Mouse (Mus musculus) intestine, embryonic 15.5 days (tissue): ENCODE measurements around the gene Tcp11l1. TPM values are rescaled to one million over a fixed set of nuclear protein-coding genes. Genes with fewer than 3 reads are reported as not detected.

Experiments
- ATAC-seq: fragments of 200-750 bp; cut with Nextera tagmentation; 2 replicates; pipeline ENCODE4 v1.8.0; 2017; ENCODE audit warnings: moderate TSS enrichment, moderate library complexity
- H3K27ac ChIP-seq: fragments of 300-500 bp; sonication (generic); 2 replicates; pipeline ENCODE4 v1.5.1; 2015; ENCODE audit warnings: mild to moderate bottlenecking, inconsistent platforms
- H3K27me3 ChIP-seq: fragments of 300-500 bp; sonication (generic); replicated peaks from 2 replicates; pipeline ENCODE4 v1.6.1; 2015; ENCODE audit warnings: inconsistent platforms
- H3K36me3 ChIP-seq: fragments of 300-500 bp; sonication (generic); 2 replicates; pipeline ENCODE4 v1.6.1; 2015; ENCODE audit warnings: inconsistent platforms
- H3K4me1 ChIP-seq: fragments of 300-500 bp; sonication (generic); replicated peaks from 2 replicates; pipeline ENCODE4 v1.6.1; 2015; ENCODE audit warnings: inconsistent platforms
- H3K4me2 ChIP-seq: fragments of 300-500 bp; sonication (generic); replicated peaks from 2 replicates; pipeline ENCODE4 v1.6.1; 2015; ENCODE audit warnings: mild to moderate bottlenecking, inconsistent platforms
- H3K4me3 ChIP-seq: fragments of 300-500 bp; sonication (generic); replicated peaks from 2 replicates; pipeline ENCODE4 v1.5.1; 2015; ENCODE audit warnings: inconsistent platforms
- H3K9ac ChIP-seq: fragments of 300-500 bp; sonication (generic); 2 replicates; pipeline ENCODE4 v1.6.1; 2015; ENCODE audit warnings: inconsistent platforms
- H3K9me3 ChIP-seq: fragments of 300-500 bp; sonication (generic); 2 replicates; pipeline ENCODE4 v1.6.1; 2016; ENCODE audit warnings: inconsistent platforms
- WGBS: fragments of 180-500 bp; shearing (Covaris S2); methylation state at CpG from one replicate; pipeline ENCODE4 v1.1.7; 2015; 5-methylcytosine and 5-hydroxymethylcytosine counted together
- polyA plus RNA-seq: library from polyadenylated mRNA; unstranded; fragments of >200 nt; fragmentation: Nextera tagmentation; extraction: Ambion mirVana; gene quantifications from 2 replicates; pipeline ENCODE4 v1.2.1, GENCODE M21; 2015

The Tcp11l1 gene
- polyA plus RNA-seq, 1 experiment from 2014 or later: 34.5 TPM

GRCm38 (mm10) chr2:104736241-104736640 is 24.3 kb upstream of the Tcp11l1 start:
- H3K4me1 ChIP-seq: peaks cover 9% of the 10 kb centered on the region
- H3K9ac ChIP-seq: no peak overlapping the region
- H3K27ac ChIP-seq: no peak overlapping the region
- H3K36me3 ChIP-seq: no peaks in the 10 kb centered on the region
- H3K27me3 ChIP-seq: no peaks in the 10 kb centered on the region
- H3K9me3 ChIP-seq: no peaks in the 10 kb centered on the region
- ATAC-seq: no peak
- H3K4me3 ChIP-seq: no peak overlapping the region
- 60% methylated on average over 7 of the region's 7 CpGs for WGBS
- no peak overlapping the region for H3K4me2 ChIP-seq

- Histone ChIP-seq H3K27me3 (no peaks in the 10 kb centered on the region), H3K4me2 (no peak overlapping the region), H3K9ac (no peak overlapping the region), H3K27ac (no peak overlapping the region), H3K36me3 (no peaks in the 10 kb centered on the region), H3K9me3 (no peaks in the 10 kb centered on the region), H3K4me1 (no peaks in the 10 kb centered on the region), H3K4me3 (no peak overlapping the region)
- WGBS: 64% methylated on average over 7 of the region's 7 CpGs
- ATAC-seq: no peak
Measured at GRCm38 (mm10) chr2:104732562-104733256, 20.7 kb upstream of the Tcp11l1 start.

- Histone ChIP-seq H3K27ac (no peak overlapping the region), H3K9ac (no peak overlapping the region), H3K9me3 (no peaks in the 10 kb centered on the region), H3K27me3 (no peaks in the 10 kb centered on the region), H3K4me1 (no peaks in the 10 kb centered on the region), H3K36me3 (no peaks in the 10 kb centered on the region), H3K4me2 (no peak overlapping the region), H3K4me3 (no peak overlapping the region)
- ATAC-seq: no peak
- WGBS: 80% methylated on average over 9 of the region's 9 CpGs
Measured at GRCm38 (mm10) chr2:104732033-104732444, 20.1 kb upstream of the Tcp11l1 start.

DNA sequence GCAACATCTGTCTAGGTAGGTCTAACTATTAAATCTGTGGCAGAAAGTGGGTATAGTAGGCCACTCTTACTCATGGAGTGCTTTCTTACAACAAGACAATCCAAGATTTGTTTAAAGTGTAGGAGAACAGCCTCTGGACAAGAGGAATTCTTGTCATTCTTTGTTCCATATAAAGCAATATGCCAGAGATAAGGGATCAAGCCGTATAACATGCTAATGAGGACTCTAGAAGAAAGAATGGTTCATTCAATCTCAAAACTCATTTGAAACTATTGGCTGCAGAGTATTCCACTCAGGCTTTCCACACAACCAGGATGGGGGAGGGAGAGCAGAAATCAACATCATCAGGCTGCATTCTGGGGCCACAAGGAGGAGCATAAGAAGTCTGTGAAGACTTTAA is 15.4 kb upstream of the Tcp11l1 start:
- H3K36me3 ChIP-seq: no peaks in the 10 kb centered on the region
- 30% methylated on average over 1 of the region's 1 CpGs for WGBS
- no peaks in the 10 kb centered on the region for H3K4me1 ChIP-seq
- H3K27me3 ChIP-seq: no peaks in the 10 kb centered on the region
- ATAC-seq: no peak
- no peaks in the 10 kb centered on the region for H3K9me3 ChIP-seq
- H3K27ac ChIP-seq: no peak overlapping the region
- no peak overlapping the region for H3K9ac ChIP-seq
- H3K4me3 ChIP-seq: no peak overlapping the region
- no peak overlapping the region for H3K4me2 ChIP-seq

- Histone ChIP-seq H3K9ac (no peak overlapping the region), H3K9me3 (no peaks in the 10 kb centered on the region), H3K27me3 (no peaks in the 10 kb centered on the region), H3K27ac (no peak overlapping the region), H3K36me3 (no peaks in the 10 kb centered on the region), H3K4me3 (no peak overlapping the region), H3K4me1 (no peaks in the 10 kb centered on the region), H3K4me2 (no peak overlapping the region)
- no peak for ATAC-seq
- 53% methylated on average over 3 of the region's 3 CpGs for WGBS
Measured at GRCm38 (mm10) chr2:104722021-104722420, 10.1 kb upstream of the Tcp11l1 start.

GRCm38 (mm10) chr2:104717827-104718226 is 5.9 kb upstream of the Tcp11l1 start:
- WGBS: 86% methylated on average over 4 of the region's 4 CpGs
- Histone ChIP-seq H3K4me1 (no peaks in the 10 kb centered on the region), H3K4me2 (no peak overlapping the region), H3K27me3 (no peaks in the 10 kb centered on the region), H3K4me3 (no peak overlapping the region), H3K36me3 (no peaks in the 10 kb centered on the region), H3K27ac (no peak overlapping the region), H3K9ac (no peak overlapping the region), H3K9me3 (no peaks in the 10 kb centered on the region)
- ATAC-seq: no peak

DNA sequence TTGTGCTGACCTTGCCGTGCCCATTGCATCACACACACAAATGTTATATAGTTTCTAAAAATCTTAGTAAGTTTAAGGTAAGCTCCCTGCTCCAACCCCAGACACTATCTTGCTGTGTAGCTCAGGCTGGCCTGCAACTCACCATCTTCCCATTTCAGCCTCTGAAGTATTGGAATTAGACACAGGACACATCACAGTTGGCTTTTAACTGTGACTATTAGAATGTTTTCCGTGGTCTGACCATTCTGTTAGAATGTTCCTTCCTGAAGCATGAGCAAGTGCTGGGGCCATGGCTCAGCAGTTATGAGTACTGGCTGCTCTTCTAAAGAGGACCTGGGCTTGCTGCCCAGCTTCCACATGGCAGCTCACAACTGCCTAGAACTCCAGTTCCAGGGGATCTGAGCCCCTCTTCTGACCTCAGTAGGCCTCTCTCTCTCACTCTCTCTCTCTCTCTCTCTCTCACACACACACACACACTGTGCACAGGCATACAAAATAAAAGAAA is 5.3 kb upstream of the Tcp11l1 start:
- 81% methylated on average over 2 of the region's 2 CpGs for WGBS

GRCm38 (mm10) chr2:104716279-104716678 is 4.3 kb upstream of the Tcp11l1 start, which contains the start of gene Pin1rt1:
Pin1rt1 (minus strand) TSS chr2:104716379.
- 90% methylated on average over 4 of the region's 4 CpGs for WGBS
- no peak within 1 kb of the TSS for H3K27ac ChIP-seq
- ATAC-seq: no peak
- no peak within 1 kb of the TSS for H3K4me3 ChIP-seq
- H3K4me1 ChIP-seq: 0 out of 2 replicates have a peak, but pooled peaks cover under 1% of the 10 kb centered on the region
- no peak within 1 kb of the TSS for H3K9ac ChIP-seq
- no peak within 1 kb of the TSS for H3K4me2 ChIP-seq
- no peaks in the 10 kb centered on the region for H3K36me3 ChIP-seq
- H3K9me3 ChIP-seq: no peaks in the 10 kb centered on the region
- H3K27me3 ChIP-seq: no peaks in the 10 kb centered on the region

More for the DNA sequence above, 5.3 kb upstream of the Tcp11l1 start:
- ATAC-seq: no peak
- Histone ChIP-seq H3K27ac (no peak overlapping the region), H3K27me3 (no peaks in the 10 kb centered on the region), H3K4me3 (no peak overlapping the region), H3K36me3 (no peaks in the 10 kb centered on the region), H3K9me3 (no peaks in the 10 kb centered on the region), H3K4me2 (no peak overlapping the region), H3K9ac (no peak overlapping the region), H3K4me1 (no peaks in the 10 kb centered on the region)

GRCm38 (mm10) chr2:104714254-104714691 is 2.3 kb upstream of the Tcp11l1 start:
- Histone ChIP-seq H3K4me2 (no peak overlapping the region; the same call in 1 of the 2 replicates), H3K36me3 (no peaks in the 10 kb centered on the region), H3K4me3 (no peak overlapping the region), H3K27me3 (no peaks in the 10 kb centered on the region), H3K9me3 (no peaks in the 10 kb centered on the region), H3K27ac (no peak overlapping the region), H3K9ac (no peak overlapping the region), H3K4me1 (0 out of 2 replicates have a peak, but pooled peaks cover 5% of the 10 kb centered on the region)
- WGBS: 48% methylated on average over 15 of the region's 15 CpGs
- ATAC-seq: no peak

DNA sequence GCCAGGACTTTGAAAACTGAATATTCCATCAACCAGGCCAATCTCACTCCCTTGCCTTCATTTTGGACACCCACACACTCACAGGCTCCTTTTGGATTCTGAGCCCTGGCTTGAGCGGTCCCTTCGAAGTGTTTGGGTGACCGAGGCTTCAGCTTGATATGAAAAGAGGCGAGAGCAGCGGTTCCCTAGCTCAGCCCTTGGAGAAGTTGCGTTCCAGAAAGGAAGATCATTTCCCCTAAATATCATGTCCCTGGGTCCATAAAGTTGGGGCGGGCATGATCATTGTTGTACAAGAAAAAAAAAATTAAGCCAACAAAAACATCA is 479 bp upstream of the Tcp11l1 start:
- ATAC-seq: no peak; the same call in 1 of the 2 replicates
- peak overlapping the region; percentile 66 for H3K9ac ChIP-seq
- no peaks in the 10 kb centered on the region for H3K27me3 ChIP-seq
- H3K4me2 ChIP-seq: peak overlapping the region; percentile 76
- H3K9me3 ChIP-seq: no peaks in the 10 kb centered on the region
- 3% methylated on average over 7 of the region's 7 CpGs for WGBS
- 0 out of 2 replicates have a peak, but pooled peaks cover 5% of the 10 kb centered on the region for H3K4me1 ChIP-seq
- H3K27ac ChIP-seq: peak overlapping the region; percentile 71; the same call in 1 of the 2 replicates
- H3K36me3 ChIP-seq: no peaks in the 10 kb centered on the region
- peak overlapping the region; percentile 72 for H3K4me3 ChIP-seq

- H3K4me1 ChIP-seq: 0 out of 2 replicates have a peak, but pooled peaks cover 5% of the 10 kb centered on the region
- peak overlapping the region; percentile 76 for H3K4me2 ChIP-seq
- 28% methylated on average over 6 of the region's 6 CpGs for WGBS
- H3K4me3 ChIP-seq: peak overlapping the region; percentile 72
- H3K36me3 ChIP-seq: no peaks in the 10 kb centered on the region
- H3K9me3 ChIP-seq: no peaks in the 10 kb centered on the region
- no peak for ATAC-seq
- no peak overlapping the region for H3K9ac ChIP-seq
- no peak overlapping the region for H3K27ac ChIP-seq
- H3K27me3 ChIP-seq: no peaks in the 10 kb centered on the region
Measured at GRCm38 (mm10) chr2:104710670-104711370, 1.1 kb downstream of the Tcp11l1 start.

DNA sequence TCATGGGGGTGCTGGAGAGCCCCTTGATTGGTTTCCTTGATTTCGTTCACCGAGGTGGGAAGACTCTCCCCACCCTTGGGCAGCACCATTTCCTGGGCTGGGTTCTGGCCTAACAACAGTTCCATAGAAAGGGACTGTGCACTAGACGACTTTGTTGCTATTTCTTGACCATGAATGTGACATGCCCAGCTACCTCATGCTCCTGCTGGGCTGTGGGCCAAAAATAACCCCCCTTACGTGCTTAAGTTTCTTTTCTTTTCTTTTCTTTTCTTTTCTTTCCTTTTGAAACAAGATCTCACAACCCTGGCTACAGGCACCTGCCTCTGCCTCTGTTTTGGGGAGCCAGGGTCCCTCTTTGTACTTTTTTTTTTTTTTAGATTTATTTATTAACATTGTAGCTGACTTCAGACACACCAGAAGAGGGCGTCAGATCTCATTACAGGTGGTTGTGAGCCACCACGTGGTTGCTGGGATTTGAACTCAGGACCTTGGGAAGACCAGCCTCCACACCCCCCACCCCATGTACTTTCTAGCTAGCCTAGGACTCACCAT is 2.1 kb downstream of the Tcp11l1 start:
- Histone ChIP-seq H3K4me3 (no peak overlapping the region), H3K9me3 (no peaks in the 10 kb centered on the region), H3K4me2 (no peak overlapping the region), H3K36me3 (no peaks in the 10 kb centered on the region), H3K9ac (no peak overlapping the region), H3K27ac (no peak overlapping the region), H3K27me3 (no peaks in the 10 kb centered on the region), H3K4me1 (0 out of 2 replicates have a peak, but pooled peaks cover 5% of the 10 kb centered on the region)
- 64% methylated on average over 6 of the region's 6 CpGs for WGBS
- ATAC-seq: no peak
